Mouse (Mus musculus): ENCODE results near the gene Tbc1d10b. TPM values are rescaled to one million over a fixed set of nuclear protein-coding genes. Genes with fewer than 3 reads are reported as not detected.
"Not testable (repeated sequence)": the region's sequence is repeated elsewhere in the genome, so short reads cannot be mapped to it uniquely, and the experiment has no call there.

The Tbc1d10b gene
- total RNA-seq, 2 experiments from 2014 or later: 82.8 to 83.9 TPM

GRCm38 (mm10) chr7:127210266-127210665, 2.0 kb upstream of the Tbc1d10b start:
- DNase-seq (ENCODE audit: low spot score in 2 of 2): no peak
- intact Hi-C loops (cut with DNase I): no loop called here

GRCm38 (mm10) chr7:127209851-127210250, 1.6 kb upstream of the Tbc1d10b start:
- DNase-seq (ENCODE audit: low spot score in 2 of 2): no peak
- intact Hi-C loops (cut with DNase I): no loop called here

GRCm38 (mm10) chr7:127208553-127209438, 528 bp upstream of the Tbc1d10b start, which contains the start of gene Mylpf:
Gene Mylpf (plus strand): TSS chr7:127208890.
- DNase-seq (ENCODE audit: low spot score in 2 of 2): peak; percentile 93 to 98
- intact Hi-C loops (cut with DNase I): no loop called here

- DNase-seq (ENCODE audit: low spot score in 2 of 2): no peak
- intact Hi-C loops (cut with DNase I): no loop called here
Measured at GRCm38 (mm10) chr7:127207374-127208294, 634 bp downstream of the Tbc1d10b start.

GRCm38 (mm10) chr7:127206606-127207005, 1.7 kb downstream of the Tbc1d10b start:
- no peak for DNase-seq (ENCODE audit: low spot score in 2 of 2)
- intact Hi-C loops (cut with DNase I): no loop called here

- no peak for DNase-seq (ENCODE audit: low spot score in 2 of 2)
- intact Hi-C loops (cut with DNase I): no loop called here
Measured at GRCm38 (mm10) chr7:127196484-127196883, 11.8 kb downstream of the Tbc1d10b start.

GRCm38 (mm10) chr7:127195544-127196295, 12.5 kb downstream of the Tbc1d10b start, which contains the start of gene Cd2bp2:
Gene Cd2bp2 (minus strand): TSS chr7:127196050.
- peak; percentile 97 to 99 for DNase-seq (ENCODE audit: low spot score in 2 of 2)
- intact Hi-C loops (cut with DNase I): no loop called here

- intact Hi-C loops (cut with DNase I): no loop called here
- DNase-seq (ENCODE audit: low spot score in 2 of 2): no peak
Measured at GRCm38 (mm10) chr7:127194633-127195029, 13.6 kb downstream of the Tbc1d10b start.

GRCm38 (mm10) chr7:127194011-127194632, 14.1 kb downstream of the Tbc1d10b start:
- DNase-seq (ENCODE audit: low spot score in 2 of 2): no peak
- intact Hi-C loops (cut with DNase I): no loop called here

- intact Hi-C loops (cut with DNase I): no loop called here
- DNase-seq (ENCODE audit: low spot score in 2 of 2): no peak
Measured at GRCm38 (mm10) chr7:127192989-127193388, 15.3 kb downstream of the Tbc1d10b start.

GRCm38 (mm10) chr7:127190672-127191071, 17.6 kb downstream of the Tbc1d10b start:
- DNase-seq (ENCODE audit: low spot score in 2 of 2): no peak
- intact Hi-C loops (cut with DNase I): no loop called here

- intact Hi-C loops (cut with DNase I): no loop called here
- no peak for DNase-seq (ENCODE audit: low spot score in 2 of 2)
Measured at GRCm38 (mm10) chr7:127188305-127189276, 19.7 kb downstream of the Tbc1d10b start.

- no peak for DNase-seq (ENCODE audit: low spot score in 2 of 2)
- intact Hi-C loops (cut with DNase I): no loop called here
Measured at GRCm38 (mm10) chr7:127187351-127187750, 20.9 kb downstream of the Tbc1d10b start.

GRCm38 (mm10) chr7:127185601-127186000, 22.7 kb downstream of the Tbc1d10b start:
- DNase-seq (ENCODE audit: low spot score in 2 of 2): no peak
- intact Hi-C loops (cut with DNase I): loop anchor here (2.0 kb wide), 1 partner anchor 69 kb away; no protein-coding TSS in a partner anchor

GRCm38 (mm10) chr7:127184720-127185119, 23.5 kb downstream of the Tbc1d10b start:
- no peak for DNase-seq (ENCODE audit: low spot score in 2 of 2)
- intact Hi-C loops (cut with DNase I): loop anchor here (2.0 kb wide), 1 partner anchor 68 kb away; no protein-coding TSS in a partner anchor

GRCm38 (mm10) chr7:127183828-127184227, 24.4 kb downstream of the Tbc1d10b start:
- no peak for DNase-seq (ENCODE audit: low spot score in 2 of 2)
- intact Hi-C loops (cut with DNase I): loop anchor here (2.0 kb wide), 1 partner anchor 67 kb away; no protein-coding TSS in a partner anchor

- intact Hi-C loops (cut with DNase I): no loop called here
- DNase-seq (ENCODE audit: low spot score in 2 of 2): no peak
Measured at GRCm38 (mm10) chr7:127183345-127183744, 24.9 kb downstream of the Tbc1d10b start.

- DNase-seq (ENCODE audit: low spot score in 2 of 2); intact Hi-C loops (cut with DNase I): not testable (repeated sequence)
Measured at GRCm38 (mm10) chr7:127181724-127182123, 26.5 kb downstream of the Tbc1d10b start.
